In the genomic region with DNA sequence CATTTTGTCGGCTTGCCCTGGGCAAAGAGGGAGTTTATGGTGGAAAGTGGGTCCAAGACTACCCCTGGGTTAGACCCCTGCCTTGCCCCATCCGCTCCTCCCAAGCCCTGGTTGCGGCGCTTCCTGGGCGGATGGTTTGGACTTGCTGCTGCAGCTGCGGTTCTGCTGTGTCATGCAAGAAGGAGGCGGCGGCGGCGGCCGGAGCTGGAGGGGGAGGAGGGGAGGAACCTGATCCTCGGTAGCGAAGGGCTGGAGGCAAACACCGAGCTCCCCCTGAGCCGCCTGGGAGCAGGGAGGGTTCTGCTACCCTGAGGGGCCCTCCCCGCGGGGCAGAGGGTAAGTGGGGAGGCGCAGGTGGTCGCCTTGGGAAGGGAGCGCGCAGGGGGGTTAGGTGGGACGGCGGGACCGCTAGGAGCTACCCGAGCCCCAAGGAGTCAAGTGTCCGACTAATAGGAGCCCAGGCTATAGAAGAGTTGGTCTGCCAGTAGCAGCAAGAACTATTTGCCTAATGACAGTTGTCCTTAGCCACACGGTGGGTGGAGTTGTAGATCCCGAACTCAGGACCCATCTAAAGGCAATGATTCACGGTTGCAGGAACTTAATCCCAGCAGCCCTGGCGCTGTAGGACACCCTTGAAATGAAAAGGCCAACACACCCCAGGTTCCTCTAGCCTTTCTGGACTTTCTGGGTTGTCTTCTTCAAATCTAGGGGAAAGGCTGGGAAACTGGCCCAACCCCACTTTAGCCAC, we compare ENCODE assay signal across 8 mouse cellular contexts.
A peak's percentile ranks its signal among the peaks of the same experiment; 100 is the strongest.
DNase-seq lines count a peak whose midpoint lies in the region; ATAC-seq and TF ChIP-seq lines count a peak whose summit lies in the region.

No protein-coding gene starts in this region.

- no peak overlapping the region for H3K27ac ChIP-seq in embryonic facial prominence, embryonic 14.5 days (replicated peaks; ENCODE audit: low read depth, low read length)
- no peak overlapping the region for H3K27ac ChIP-seq in liver, embryonic 12.5 days
- 0 out of 2 replicates have a peak overlapping the region, but pooled peaks have one; percentile 24 for H3K27ac ChIP-seq in stomach, postnatal 0 days (replicated peaks)

- peak; percentile 59 for ATAC-seq in embryonic facial prominence, embryonic 14.5 days (ENCODE audit: low read depth)
- ATAC-seq in liver, embryonic 12.5 days, result peak; percentile 30
- peak; percentile 29 for ATAC-seq in monocyte, adult 5-6 weeks (replicated peaks; ENCODE audit: insufficient number of reproducible peaks, low FRiP score, low TSS enrichment, poor library complexity, severe bottlenecking)
- ATAC-seq in stomach, postnatal 0 days (ENCODE audit: low FRiP score, low TSS enrichment), result peak; percentile 43

- TF ChIP-seq CTCF in stomach, postnatal 0 days (IDR thresholded peaks at IDR 0.05; ENCODE audit: low read depth), result no peak

- H3K27me3 ChIP-seq in embryonic facial prominence, embryonic 14.5 days (replicated peaks; ENCODE audit: control insufficient read depth, insufficient read depth, low read length), result peaks cover 74% of the 10 kb centered on the region
- H3K27me3 ChIP-seq in liver, embryonic 12.5 days (replicated peaks), result peaks cover 96% of the 10 kb centered on the region
- 0 out of 2 replicates have a peak, but pooled peaks cover 2% of the 10 kb centered on the region for H3K27me3 ChIP-seq in stomach, postnatal 0 days (ENCODE audit: control insufficient read depth, insufficient read depth, low read length)

- H3K9me3 ChIP-seq in embryonic facial prominence, embryonic 14.5 days (ENCODE audit: control insufficient read depth, low read length), result no peaks in the 10 kb centered on the region
- no peaks in the 10 kb centered on the region for H3K9me3 ChIP-seq in liver, embryonic 12.5 days (replicated peaks)
- no peaks in the 10 kb centered on the region for H3K9me3 ChIP-seq in stomach, postnatal 0 days (ENCODE audit: control insufficient read depth, low read length)

- H3K9ac ChIP-seq in embryonic facial prominence, embryonic 14.5 days (ENCODE audit: low read depth, low read length), result peak overlapping the region; percentile 44; the same call in 1 of the 2 replicates
- H3K9ac ChIP-seq in liver, embryonic 12.5 days, result no peak overlapping the region
- peak overlapping the region; percentile 58 for H3K9ac ChIP-seq in stomach, postnatal 0 days (ENCODE audit: low read length)

- no peaks in the 10 kb centered on the region for H3K36me3 ChIP-seq in embryonic facial prominence, embryonic 14.5 days (ENCODE audit: control insufficient read depth, insufficient read depth, low read length)
- no peaks in the 10 kb centered on the region for H3K36me3 ChIP-seq in liver, embryonic 12.5 days
- H3K36me3 ChIP-seq in stomach, postnatal 0 days (ENCODE audit: control insufficient read depth, insufficient read depth, low read length), result no peaks in the 10 kb centered on the region

- peaks cover 30% of the 10 kb centered on the region for H3K4me1 ChIP-seq in embryonic facial prominence, embryonic 14.5 days (ENCODE audit: control insufficient read depth, insufficient read depth, low read length)
- H3K4me1 ChIP-seq in liver, embryonic 12.5 days, result peaks cover 40% of the 10 kb centered on the region
- 0 out of 2 replicates have a peak, but pooled peaks cover 11% of the 10 kb centered on the region for H3K4me1 ChIP-seq in stomach, postnatal 0 days (replicated peaks; ENCODE audit: control insufficient read depth, insufficient read depth)

- peak; percentile 93 for DNase-seq in 3134 (ENCODE audit: extremely low read depth, insufficient read length, low spot score)
- peak; percentile 90 for DNase-seq in adrenal gland, postnatal 14 days
- DNase-seq in embryonic facial prominence, embryonic 14.5 days (ENCODE audit: low spot score), result peak; percentile 73
- DNase-seq in heart, adult 9 months (ENCODE audit: low spot score in 2 of 2), result peak; percentile 84 to 89
- DNase-seq in kidney, adult 8-10 months, result peak; percentile 80 to 82
- peak; percentile 80 for DNase-seq in stomach, postnatal 0 days (ENCODE audit: low spot score)

- no peak for TF ChIP-seq EP300 in stomach, postnatal 0 days (optimal IDR thresholded peaks at IDR 0.05)

- H3K4me2 ChIP-seq in embryonic facial prominence, embryonic 14.5 days (ENCODE audit: low read depth, low read length), result peak overlapping the region; percentile 73
- H3K4me2 ChIP-seq in liver, embryonic 12.5 days, result peak overlapping the region; percentile 70
- peak overlapping the region; percentile 61 for H3K4me2 ChIP-seq in stomach, postnatal 0 days (replicated peaks; ENCODE audit: low read depth)

- H3K4me3 ChIP-seq in embryonic facial prominence, embryonic 14.5 days (ENCODE audit: low read depth, low read length), result peak overlapping the region; percentile 37
- H3K4me3 ChIP-seq in liver, embryonic 12.5 days, result peak overlapping the region; percentile 47
- H3K4me3 ChIP-seq in stomach, postnatal 0 days (ENCODE audit: low read depth, low read length), result peak overlapping the region; percentile 37

- WGBS in embryonic facial prominence, embryonic 14.5 days, result 1% methylated on average over 26 of the region's 30 CpGs
- under 1% methylated on average over 30 of the region's 30 CpGs for WGBS in liver, embryonic 12.5 days (ENCODE audit: insufficient replicate concordance)
- WGBS in stomach, postnatal 0 days, result under 1% methylated on average over 27 of the region's 30 CpGs
